Mouse (Mus musculus) urinary bladder, postnatal 14 days (tissue): ENCODE measurements around the gene Tmem238.

Source experiments
- DNase-seq: peaks from one replicate; pipeline ENCODE4 v3.0.0; 2021; ENCODE audit warnings: low spot score

Tmem238 gene

GRCm38 (mm10) chr7:4746326-4746980, 43.0 kb downstream of the Tmem238 start:
- no peak for DNase-seq

- DNase-seq: no peak
Observed at GRCm38 (mm10) chr7:4744886-4745285, 44.6 kb downstream of the Tmem238 start.

- DNase-seq: no peak
Observed at GRCm38 (mm10) chr7:4743354-4743753, 46.1 kb downstream of the Tmem238 start.

GRCm38 (mm10) chr7:4742482-4742819, 47.0 kb downstream of the Tmem238 start:
- no peak for DNase-seq

GRCm38 (mm10) chr7:4741672-4742481, 47.6 kb downstream of the Tmem238 start:
- no peak for DNase-seq

- DNase-seq: peak; percentile 61
Observed at GRCm38 (mm10) chr7:4741151-4741550, 48.3 kb downstream of the Tmem238 start.

GRCm38 (mm10) chr7:4740309-4740727, 49.1 kb downstream of the Tmem238 start:
- DNase-seq: no peak

GRCm38 (mm10) chr7:4739544-4740275, 49.7 kb downstream of the Tmem238 start, which contains the start of gene Kmt5c:
Kmt5c (plus strand) TSS chr7:4740115.
- DNase-seq: peak; percentile 98

- DNase-seq: no peak
Observed at GRCm38 (mm10) chr7:4739041-4739543, 50.4 kb downstream of the Tmem238 start.
